In the genomic region with DNA sequence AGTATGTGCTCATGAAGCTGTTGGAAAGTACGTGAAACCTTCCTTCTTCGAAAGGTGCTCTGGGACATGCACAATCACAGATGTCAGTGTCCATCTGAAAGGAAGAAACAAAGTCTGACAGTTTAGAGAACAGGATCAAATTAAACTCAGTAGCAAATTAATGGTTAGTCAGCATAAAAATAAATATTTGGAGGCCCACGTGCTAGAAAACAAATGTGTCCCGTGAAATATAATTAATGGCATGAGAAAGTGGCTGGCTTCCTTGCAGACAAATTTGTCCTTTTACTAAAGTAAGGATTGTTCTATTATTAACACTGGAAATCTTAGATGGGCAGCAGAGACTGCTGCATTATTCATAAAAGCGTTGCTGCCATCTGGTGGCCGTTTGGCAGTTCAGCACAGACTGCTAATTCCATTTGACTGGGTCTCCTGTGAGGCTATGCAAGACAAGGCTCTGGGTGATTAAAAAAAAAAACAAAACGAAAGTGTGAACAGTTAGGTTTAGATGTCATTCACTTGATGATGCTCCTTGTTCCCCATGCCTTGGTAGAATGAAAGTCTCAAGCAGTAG, we compare ENCODE assay signal across 8 mouse cellular contexts.
DNase-seq lines count a peak whose midpoint lies in the region; ATAC-seq and TF ChIP-seq lines count a peak whose summit lies in the region.

No protein-coding gene starts in this region.

- H3K4me3 ChIP-seq in embryonic facial prominence, embryonic 13.5 days = no peak overlapping the region
- H3K4me3 ChIP-seq in kidney, embryonic 15.5 days (replicated peaks) = no peak overlapping the region
- no peak overlapping the region for H3K4me3 ChIP-seq in limb, embryonic 14.5 days (replicated peaks; ENCODE audit: low read length)
- H3K4me3 ChIP-seq in stomach, embryonic 14.5 days (ENCODE audit: low read depth, low read length) = no peak overlapping the region

- H3K27me3 ChIP-seq in embryonic facial prominence, embryonic 13.5 days = no peaks in the 10 kb centered on the region
- no peaks in the 10 kb centered on the region for H3K27me3 ChIP-seq in kidney, embryonic 15.5 days
- H3K27me3 ChIP-seq in limb, embryonic 14.5 days (ENCODE audit: control insufficient read depth, insufficient read depth, low read length) = no peaks in the 10 kb centered on the region
- no peaks in the 10 kb centered on the region for H3K27me3 ChIP-seq in stomach, embryonic 14.5 days (ENCODE audit: control insufficient read depth, insufficient read depth, low read length)

- ATAC-seq in embryonic facial prominence, embryonic 13.5 days (ENCODE audit: insufficient number of reproducible peaks, insufficient read depth, low FRiP score, low TSS enrichment, low read depth) = 0 out of 2 replicates have a peak, but pooled peaks have one; percentile 72
- ATAC-seq in kidney, embryonic 15.5 days (replicated peaks; ENCODE audit: low FRiP score) = peak; percentile 89
- ATAC-seq in limb, embryonic 14.5 days (ENCODE audit: low FRiP score, low read depth) = 0 out of 2 replicates have a peak, but pooled peaks have one; percentile 53
- ATAC-seq in stomach, embryonic 14.5 days (ENCODE audit: insufficient number of reproducible peaks, insufficient read depth, low FRiP score, low read depth) = peak; percentile 74; the same call in 1 of the 2 replicates

- H3K9me3 ChIP-seq in embryonic facial prominence, embryonic 13.5 days = no peaks in the 10 kb centered on the region
- no peaks in the 10 kb centered on the region for H3K9me3 ChIP-seq in kidney, embryonic 15.5 days (replicated peaks)
- no peaks in the 10 kb centered on the region for H3K9me3 ChIP-seq in limb, embryonic 14.5 days (ENCODE audit: control insufficient read depth, low read length)
- H3K9me3 ChIP-seq in stomach, embryonic 14.5 days (ENCODE audit: control insufficient read depth, low read depth, low read length) = no peaks in the 10 kb centered on the region

- no peak overlapping the region for H3K27ac ChIP-seq in embryonic facial prominence, embryonic 13.5 days
- H3K27ac ChIP-seq in kidney, embryonic 15.5 days = no peak overlapping the region
- H3K27ac ChIP-seq in limb, embryonic 14.5 days (replicated peaks; ENCODE audit: low read depth, low read length) = no peak overlapping the region
- no peak overlapping the region for H3K27ac ChIP-seq in stomach, embryonic 14.5 days (ENCODE audit: low read length)

- TF ChIP-seq POLR2A in limb, embryonic 14.5 days (IDR thresholded peaks at IDR 0.05; ENCODE audit: borderline replicate concordance, extremely low read depth, insufficient read depth, insufficient read length) = no peak

- WGBS in embryonic facial prominence, embryonic 13.5 days = 21% methylated on average over 7 of the region's 7 CpGs
- WGBS in kidney, embryonic 15.5 days = 22% methylated on average over 7 of the region's 7 CpGs
- 22% methylated on average over 7 of the region's 7 CpGs for WGBS in limb, embryonic 14.5 days
- 22% methylated on average over 7 of the region's 7 CpGs for WGBS in stomach, embryonic 14.5 days

- DNase-seq in B cell, adult 2 months = peak; percentile 74 to 78
- peak; percentile 77 to 82 for DNase-seq in adrenal gland, postnatal 36 days
- DNase-seq in heart, adult 9 months (ENCODE audit: low spot score in 2 of 2) = peak; percentile 30 to 54
- DNase-seq in limb, embryonic 14.5 days (ENCODE audit: low spot score) = peak; percentile 89
- DNase-seq in neural tube, embryonic 10.5 days (ENCODE audit: extremely low spot score, low spot score) = peak; percentile 69

- H3K36me3 ChIP-seq in embryonic facial prominence, embryonic 13.5 days = no peaks in the 10 kb centered on the region
- H3K36me3 ChIP-seq in kidney, embryonic 15.5 days = no peaks in the 10 kb centered on the region
- no peaks in the 10 kb centered on the region for H3K36me3 ChIP-seq in limb, embryonic 14.5 days (ENCODE audit: control insufficient read depth, insufficient read depth, low read length)
- no peaks in the 10 kb centered on the region for H3K36me3 ChIP-seq in stomach, embryonic 14.5 days (ENCODE audit: control insufficient read depth, insufficient read depth, low read length)

- no peak overlapping the region for H3K4me2 ChIP-seq in embryonic facial prominence, embryonic 13.5 days
- H3K4me2 ChIP-seq in kidney, embryonic 15.5 days = no peak overlapping the region
- H3K4me2 ChIP-seq in limb, embryonic 14.5 days (replicated peaks; ENCODE audit: low read depth, low read length, severe bottlenecking) = no peak overlapping the region
- no peak overlapping the region for H3K4me2 ChIP-seq in stomach, embryonic 14.5 days (replicated peaks; ENCODE audit: low read depth, low read length)

- H3K4me1 ChIP-seq in embryonic facial prominence, embryonic 13.5 days = no peaks in the 10 kb centered on the region
- no peaks in the 10 kb centered on the region for H3K4me1 ChIP-seq in kidney, embryonic 15.5 days
- H3K4me1 ChIP-seq in limb, embryonic 14.5 days (ENCODE audit: control insufficient read depth, insufficient read depth, low read length) = no peaks in the 10 kb centered on the region
- H3K4me1 ChIP-seq in stomach, embryonic 14.5 days (ENCODE audit: control insufficient read depth, insufficient read depth, low read length) = no peaks in the 10 kb centered on the region

- H3K9ac ChIP-seq in embryonic facial prominence, embryonic 13.5 days = no peak overlapping the region
- no peak overlapping the region for H3K9ac ChIP-seq in kidney, embryonic 15.5 days
- no peak overlapping the region for H3K9ac ChIP-seq in limb, embryonic 14.5 days (ENCODE audit: low read depth, low read length, severe bottlenecking)
- H3K9ac ChIP-seq in stomach, embryonic 14.5 days (replicated peaks; ENCODE audit: low read depth, low read length) = no peak overlapping the region
